Mouse (Mus musculus) layer of hippocampus, adult 8-10 months (tissue): ENCODE measurements around the gene Tmprss4. TPM values are rescaled to one million over a fixed set of nuclear protein-coding genes. Genes with fewer than 3 reads are reported as not detected.

ENCODE experiments used
- DNase-seq, 2 experiments: peaks; one replicate each; pipeline ENCODE4 v3.0.0; 2022; ENCODE audit warnings: low spot score in 2 of 2
- total RNA-seq, 4 experiments: library from RNA; stranded (reverse); gene quantifications; 2 replicates each; pipeline ENCODE4 v1.2.4; 2022

Tmprss4 gene
- total RNA-seq, 4 experiments from 2014 or later: not detected

DNA sequence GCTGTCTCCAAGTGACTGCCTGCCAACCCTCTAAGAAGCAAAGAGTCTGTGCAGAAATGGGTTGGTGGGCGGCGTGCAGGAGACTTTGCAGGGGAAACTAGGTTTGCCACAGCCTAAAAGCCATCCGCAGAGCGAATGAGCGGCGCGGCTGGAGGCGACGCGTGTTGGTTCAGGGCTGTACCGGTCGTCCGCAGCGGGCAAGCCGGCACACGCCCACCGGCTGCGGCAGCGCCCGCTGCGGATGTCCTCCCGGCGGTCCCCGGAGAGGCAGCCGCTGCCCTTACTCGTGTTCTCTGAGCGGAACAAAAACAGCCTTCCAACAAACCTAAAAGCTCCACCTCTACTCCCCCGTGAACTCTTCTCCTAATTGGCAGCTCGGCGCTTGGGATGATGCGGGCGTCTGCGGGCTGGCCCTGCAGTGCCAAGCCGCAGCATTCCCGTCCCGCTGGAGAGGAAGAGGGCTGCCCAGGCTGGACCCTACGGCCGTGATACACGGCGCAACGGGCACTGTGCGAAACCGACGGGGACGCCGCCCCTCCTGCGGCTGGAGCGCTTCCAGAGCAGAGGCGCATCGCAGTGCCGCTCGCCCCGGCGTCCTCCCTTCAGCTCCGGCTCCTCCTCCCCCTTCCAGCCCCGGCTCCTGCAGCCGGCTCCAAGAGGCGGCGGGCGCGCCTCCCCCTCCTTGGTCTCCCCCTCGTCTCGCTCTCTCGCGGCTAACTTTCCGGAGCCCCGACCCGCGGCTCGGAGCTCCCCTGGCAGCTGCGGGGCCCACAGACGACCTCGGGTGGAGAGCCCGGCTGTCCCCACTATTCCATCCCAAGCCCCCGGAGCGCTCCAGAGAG is 65.5 kb downstream of the Tmprss4 start, which contains the start of gene Scn4b:
Gene Scn4b (plus strand): TSS at position 205 of the 842 bp plus-strand sequence.
- DNase-seq: no peak

DNA sequence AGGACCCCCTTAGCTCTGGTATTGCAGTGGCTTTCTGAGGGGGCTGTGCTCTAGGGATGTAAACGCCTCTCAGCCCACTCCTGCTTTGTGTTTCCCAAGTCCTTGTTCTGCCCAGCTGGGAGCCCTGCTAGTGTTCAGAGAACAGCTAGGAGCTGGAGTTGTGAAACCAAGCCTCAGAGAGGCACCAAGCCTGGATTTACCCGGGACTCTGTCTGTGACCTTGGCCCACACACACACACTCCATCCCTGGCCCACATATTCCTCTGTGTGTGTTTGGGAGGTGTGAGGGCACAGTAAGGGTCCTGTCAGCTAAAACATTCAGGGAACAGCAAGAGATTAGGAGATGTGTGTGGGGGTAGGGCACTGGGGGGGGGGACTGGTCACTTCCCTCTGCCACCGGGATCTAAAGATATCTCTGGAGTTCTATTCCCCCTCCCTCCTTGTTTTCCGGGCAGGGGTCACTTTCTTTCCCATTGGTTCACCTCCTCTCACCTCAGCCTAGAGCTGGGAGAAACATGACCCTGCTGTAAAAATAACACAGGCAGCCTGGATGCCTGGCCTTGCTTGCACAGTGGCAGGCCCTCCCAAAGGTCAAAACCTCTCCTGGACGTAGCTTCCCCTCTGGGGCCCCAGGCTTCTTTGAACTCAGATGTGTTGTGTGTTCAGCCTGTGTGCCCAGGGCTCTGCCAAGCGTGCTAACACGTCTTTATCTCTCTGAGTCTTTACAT is 67.3 kb downstream of the Tmprss4 start:
- DNase-seq: no peak

DNA sequence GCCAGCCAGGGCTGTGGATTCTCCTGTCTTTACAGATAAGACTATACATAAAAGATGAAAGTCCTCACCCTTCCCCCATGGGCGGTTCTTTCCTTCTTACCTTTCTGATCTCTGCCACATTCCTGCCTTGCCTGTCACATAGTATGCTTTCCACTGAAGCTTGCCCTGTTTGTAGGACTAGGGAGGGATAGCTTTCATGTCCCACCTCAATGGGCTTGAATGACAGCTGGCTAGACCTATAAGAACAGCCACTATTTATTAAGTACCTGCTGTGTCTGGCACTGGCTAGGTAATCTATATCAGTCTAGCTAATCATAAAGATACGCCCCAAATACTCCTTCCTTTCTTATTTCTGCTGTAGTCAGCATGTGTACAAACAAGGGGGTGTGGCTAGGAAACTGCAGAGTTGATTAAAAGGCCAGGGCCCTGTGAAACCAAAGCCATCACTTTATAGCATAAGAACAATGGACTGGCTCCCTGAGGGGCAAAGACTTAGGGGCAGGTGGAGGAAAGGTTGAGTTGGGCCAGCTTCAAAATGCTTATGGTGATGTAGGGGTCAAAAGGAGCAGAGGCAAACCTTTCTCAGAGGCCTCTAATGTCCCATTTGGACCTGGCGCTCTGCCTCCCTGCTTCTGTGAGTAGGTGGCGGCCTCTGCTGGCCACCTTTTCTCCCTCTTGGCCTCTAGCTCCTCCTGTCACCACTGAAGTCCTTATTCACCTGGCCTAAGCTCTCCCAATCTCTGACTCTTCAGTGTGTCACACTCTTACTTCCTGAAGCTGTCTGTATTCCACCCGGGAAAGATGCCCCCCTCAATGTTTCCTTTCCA is 70.2 kb downstream of the Tmprss4 start:
- DNase-seq: no peak

DNA sequence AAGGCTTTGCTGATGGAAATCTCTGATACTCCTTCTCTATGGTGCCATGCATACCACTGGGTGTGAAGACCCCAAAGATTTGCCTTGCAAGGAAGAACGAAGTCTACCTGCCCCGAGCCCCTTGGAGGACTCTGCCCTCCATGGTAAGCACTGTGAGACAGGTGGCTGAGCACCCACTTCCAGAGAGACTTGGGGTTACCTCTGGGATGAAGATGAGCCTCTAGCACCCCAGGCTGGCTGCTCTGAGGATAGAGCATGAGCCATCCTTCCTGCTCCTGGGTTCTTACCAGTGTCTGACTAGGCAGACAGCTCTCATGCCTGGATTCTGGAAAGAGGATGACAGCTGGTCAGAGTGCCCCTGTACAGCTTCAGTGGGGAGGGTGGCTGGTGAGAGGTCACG is 73.8 kb downstream of the Tmprss4 start:
- DNase-seq: no peak

DNA sequence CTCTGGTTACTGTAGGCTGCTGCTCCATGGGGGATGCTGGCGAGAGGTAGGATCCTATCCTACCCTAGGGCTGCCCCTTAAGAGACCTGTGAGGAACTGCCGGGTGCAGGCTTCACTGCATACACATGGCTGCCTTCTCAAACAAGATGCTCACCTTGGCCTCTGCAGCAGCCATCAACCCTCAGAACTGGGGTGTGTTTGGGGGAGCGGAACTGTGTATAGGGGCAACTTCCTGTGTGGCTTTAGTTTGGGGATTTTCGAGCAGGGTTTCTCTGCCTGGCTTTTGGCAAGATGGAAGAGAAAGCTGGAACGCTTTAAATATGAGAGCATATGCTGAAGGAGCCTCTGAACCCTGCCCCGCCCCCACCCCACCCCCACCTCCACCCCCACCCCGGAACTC is 77.0 kb downstream of the Tmprss4 start:
- no peak for DNase-seq

DNA sequence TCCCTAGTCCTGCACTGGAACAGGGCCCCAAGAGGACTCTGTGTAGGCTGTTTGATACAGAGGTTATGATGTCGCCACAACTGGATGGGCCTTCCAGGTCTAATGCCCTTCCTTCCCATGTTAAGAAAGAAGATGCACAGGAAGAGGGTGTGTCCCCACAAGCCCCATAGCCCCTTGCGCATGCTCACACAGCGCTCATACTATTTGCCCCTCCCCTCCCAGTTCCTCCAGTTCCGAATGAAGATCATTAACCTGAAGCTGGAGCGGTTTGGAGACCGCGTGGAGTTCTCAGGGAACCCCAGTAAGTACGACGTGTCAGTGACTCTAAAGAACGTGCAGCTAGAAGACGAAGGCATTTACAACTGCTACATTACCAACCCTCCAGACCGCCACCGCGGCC is 78.7 kb downstream of the Tmprss4 start:
- no peak for DNase-seq

Other genes starting within 250 kb of the Tmprss4 start
- 10 to 100 TPM; 69.7 to 84.9 (median 72.3) TPM for gene Ube4a, start 238.5 kb downstream of the Tmprss4 start, total RNA-seq
- under 1 TPM in 2 of 4 experiments, not detected in 2; 0.38 to 0.43 TPM for gene Cd3g, start 223.7 kb downstream of the Tmprss4 start, total RNA-seq
- gene Cd3d, start 222.3 kb downstream of the Tmprss4 start, total RNA-seq: not detected
- gene Cd3e, start 194.5 kb downstream of the Tmprss4 start, total RNA-seq: under 1 TPM in 2 of 4 experiments, not detected in 2; 0.27 to 0.33 TPM
- 1 to 10 TPM; 1.3 TPM for gene Mpzl2, start 164.3 kb downstream of the Tmprss4 start, total RNA-seq
- gene Mpzl3, start 148.9 kb downstream of the Tmprss4 start, total RNA-seq: 1 to 10 TPM; 3.4 to 5.4 (median 3.7) TPM
- gene Jaml, start 124.9 kb downstream of the Tmprss4 start, total RNA-seq: 1 to 10 TPM in 1 of 4 experiments, under 1 TPM in 3; 0.55 to 1.3 (median 0.72) TPM
- 100 to 1,000 TPM; 209 to 270 (median 239) TPM for gene Scn2b, start 86.3 kb downstream of the Tmprss4 start, total RNA-seq
- gene Scn4b, start 65.7 kb downstream of the Tmprss4 start, total RNA-seq: 10 to 100 TPM; 14.6 to 17.4 (median 15.7) TPM
- gene BC049352, start 22.1 kb downstream of the Tmprss4 start, total RNA-seq: 1 to 10 TPM in 1 of 4 experiments, under 1 TPM in 3; 0.43 to 1.0 (median 0.59) TPM
- gene Il10ra, start 65.1 kb upstream of the Tmprss4 start, total RNA-seq: 10 to 100 TPM in 1 of 4 experiments, 1 to 10 TPM in 3; 1.8 to 10.0 (median 6.1) TPM
- not detected for gene Tmprss13, start 115.0 kb upstream of the Tmprss4 start, total RNA-seq
- gene Fxyd6, start 166.1 kb upstream of the Tmprss4 start, total RNA-seq: 10 to 100 TPM; 87.3 to 98.5 (median 93.0) TPM
- 1 to 10 TPM; 4.9 to 8.5 (median 7.9) TPM for gene Fxyd2, start 195.6 kb upstream of the Tmprss4 start, total RNA-seq
- gene Dscaml1, start 222.5 kb upstream of the Tmprss4 start, total RNA-seq: 100 to 1,000 TPM in 1 of 4 experiments, 10 to 100 TPM in 3; 84.0 to 101 (median 88.8) TPM